Mouse (Mus musculus) bone marrow, adult 2 months (tissue): ENCODE measurements around the gene Hrh2.

Experiments used
- CTCF ChIP-seq: fragments of 200-500 bp; IDR thresholded peaks from 2 replicates; pipeline ENCODE4 v1.5.1; 2011; ENCODE audit warnings: low read length, control low read depth; ENCODE audit not compliant: control insufficient read depth, insufficient read depth
- POLR2A ChIP-seq: fragments of 200-500 bp; IDR thresholded peaks from 2 replicates; pipeline ENCODE4 v1.6.1; 2011; ENCODE audit warnings: low read depth, mild to moderate bottlenecking, control low read depth, low read length, borderline replicate concordance; ENCODE audit not compliant: control insufficient read depth

DNA sequence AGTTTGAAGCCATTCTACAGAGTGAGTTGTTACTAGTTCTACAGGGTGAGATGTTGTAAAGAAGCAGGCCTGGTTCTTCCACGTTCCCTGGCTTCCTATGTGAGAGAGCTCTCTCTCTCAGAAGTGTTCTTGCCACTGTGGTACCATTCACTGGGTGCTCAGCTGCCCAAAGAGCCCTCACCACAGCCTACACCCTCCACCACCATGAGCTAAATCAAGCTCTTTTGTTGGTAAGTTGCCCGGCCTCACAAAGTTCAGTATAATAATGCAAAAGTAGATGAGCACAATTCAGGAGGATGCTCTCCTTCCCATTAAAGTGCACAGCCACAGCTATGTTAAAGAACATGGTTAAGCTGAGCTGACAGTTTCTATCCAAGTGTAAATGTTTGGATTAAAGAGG lies 30.4 kb upstream of the Hrh2 start:
- no peak for TF ChIP-seq POLR2A
- TF ChIP-seq CTCF = no peak
